Mouse (Mus musculus): Measurements from ENCODE around the gene Rgs1. TPM values are rescaled to one million over a fixed set of nuclear protein-coding genes. Genes with fewer than 3 reads are reported as not detected.

Rgs1 gene
- polyA plus RNA-seq, 1 experiment from 2014 or later, result not detected

Other genes with a start within 250 kb of the Rgs1 start
- gene Rgs2, start 245.1 kb downstream of the Rgs1 start, polyA plus RNA-seq (2016; fragmentation: Nextera tagmentation; extraction: Ambion mirVana), result 32.1 and 35.3 TPM in 2 replicates
- not detected in 2 replicates for gene Rgs13, start 71.9 kb downstream of the Rgs1 start, polyA plus RNA-seq (2016; fragmentation: Nextera tagmentation; extraction: Ambion mirVana)